Mouse (Mus musculus) CD8-positive naive resting alpha-beta T cell, adult 2 months (primary cell): ENCODE data around the gene Nol12.

Source experiments
- DNase-seq, 2 experiments: peaks; one replicate each; pipeline ENCODE4 v3.0.0; 2022; ENCODE audit warnings: low read depth in 2 of 2, low spot score in 2 of 2

Gene Nol12

DNA sequence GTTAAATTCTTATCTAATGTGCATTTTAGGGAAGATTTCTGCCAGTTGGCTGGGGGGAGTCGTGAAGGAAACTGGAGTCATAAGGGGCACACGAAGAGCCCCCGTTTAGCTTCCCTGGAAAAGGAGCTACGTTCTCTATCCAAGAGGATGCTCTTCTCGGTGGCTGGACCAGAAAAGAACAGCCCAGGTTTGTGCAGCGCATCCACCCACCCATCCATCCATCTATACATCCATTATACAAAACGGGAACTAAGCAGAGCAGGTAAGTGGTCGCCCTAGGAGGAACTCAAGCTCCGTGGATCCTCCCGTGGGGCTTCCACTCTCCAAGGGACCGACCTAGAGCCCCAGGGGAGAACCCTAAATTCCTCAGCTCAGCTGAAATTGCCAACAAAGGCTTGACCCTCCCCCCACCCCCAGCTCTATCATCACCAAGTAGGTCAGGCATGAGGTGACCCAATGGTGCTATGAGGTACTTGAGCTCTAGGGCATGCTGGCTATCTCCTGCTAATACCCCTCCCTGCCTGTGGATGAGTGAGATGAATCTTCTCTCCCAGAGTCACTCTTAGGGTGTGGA, 13.5 kb downstream of the Nol12 start:
- DNase-seq, result no peak

DNA sequence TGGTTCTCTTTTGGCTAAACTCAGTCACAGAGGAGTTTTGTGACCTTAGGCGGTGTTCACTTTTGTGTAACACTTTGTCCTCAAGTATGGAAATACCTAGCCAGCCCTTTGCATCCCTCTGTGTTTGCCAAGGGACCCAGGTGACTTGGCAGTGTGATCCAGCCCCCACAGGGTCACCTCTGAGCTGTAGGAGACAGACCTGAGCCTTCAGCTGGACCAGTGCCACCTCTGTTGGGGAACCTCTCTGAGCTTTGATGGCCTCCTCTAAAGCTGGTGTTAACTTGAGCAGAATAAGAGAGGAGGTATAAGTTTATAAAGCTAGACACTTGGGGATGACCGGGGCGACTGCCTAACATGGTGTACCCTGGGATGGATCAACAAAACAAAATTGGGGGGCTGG, 14.2 kb downstream of the Nol12 start:
- DNase-seq, result no peak

DNA sequence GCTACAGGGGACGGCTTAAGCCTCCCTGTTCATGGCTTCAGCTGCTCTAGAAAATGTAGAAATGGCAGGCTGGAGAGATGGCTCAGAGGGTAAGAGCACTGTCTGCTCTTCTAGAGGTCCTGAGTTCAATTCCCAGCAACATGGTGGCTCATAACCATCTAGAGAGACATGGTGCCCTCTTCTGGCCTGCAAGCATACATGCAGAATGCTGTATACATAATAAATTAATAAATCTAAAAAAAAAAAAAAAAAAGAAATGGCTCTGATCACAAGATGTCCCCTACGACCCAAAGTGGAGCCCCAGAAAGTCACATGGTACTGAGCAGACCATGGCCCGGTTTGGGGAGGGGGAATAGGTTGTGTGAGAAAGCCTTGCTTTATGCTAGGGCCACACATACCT, 20.9 kb downstream of the Nol12 start:
- no peak for DNase-seq

DNA sequence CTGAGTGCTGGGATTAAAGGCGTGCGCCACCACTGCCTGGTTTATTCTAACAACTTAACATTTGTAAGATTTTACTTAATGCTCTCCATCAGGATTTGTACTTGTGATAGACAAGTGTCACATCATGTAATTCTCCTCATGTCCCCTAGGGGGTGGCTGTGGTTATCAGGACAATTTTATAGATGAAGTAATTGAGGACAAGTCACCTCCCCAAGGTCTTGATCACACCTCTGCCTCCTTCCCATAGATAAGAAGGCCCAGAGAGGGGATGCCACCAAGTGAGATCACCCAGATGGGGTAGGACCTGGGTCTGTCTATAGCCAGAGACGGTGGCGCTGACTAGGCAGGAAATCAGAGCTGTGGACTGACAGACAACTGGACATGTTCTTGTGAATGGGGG, 21.6 kb downstream of the Nol12 start:
- peak in 1 of 2 experiments; percentile 21 for DNase-seq

DNA sequence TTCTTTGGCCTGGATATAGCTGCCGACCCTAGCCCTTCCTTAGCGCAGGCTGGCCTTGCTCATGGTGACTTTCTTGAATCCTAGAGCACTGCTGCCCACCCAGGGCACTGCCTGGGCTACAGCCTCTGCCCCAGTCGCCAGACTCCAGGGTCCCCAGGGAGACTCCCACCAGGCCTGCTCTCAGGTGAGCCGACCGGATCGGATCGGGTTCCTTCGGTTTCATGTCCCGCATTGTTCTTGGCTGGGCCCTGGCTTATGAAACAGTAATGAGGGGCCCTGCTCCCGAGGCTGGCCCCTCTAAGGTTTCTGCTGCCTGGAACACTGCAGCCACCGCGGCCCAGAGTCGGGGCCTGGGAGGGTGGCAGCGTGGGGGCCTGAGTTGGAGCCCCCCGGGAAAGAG, 22.3 kb downstream of the Nol12 start:
- no peak for DNase-seq

DNA sequence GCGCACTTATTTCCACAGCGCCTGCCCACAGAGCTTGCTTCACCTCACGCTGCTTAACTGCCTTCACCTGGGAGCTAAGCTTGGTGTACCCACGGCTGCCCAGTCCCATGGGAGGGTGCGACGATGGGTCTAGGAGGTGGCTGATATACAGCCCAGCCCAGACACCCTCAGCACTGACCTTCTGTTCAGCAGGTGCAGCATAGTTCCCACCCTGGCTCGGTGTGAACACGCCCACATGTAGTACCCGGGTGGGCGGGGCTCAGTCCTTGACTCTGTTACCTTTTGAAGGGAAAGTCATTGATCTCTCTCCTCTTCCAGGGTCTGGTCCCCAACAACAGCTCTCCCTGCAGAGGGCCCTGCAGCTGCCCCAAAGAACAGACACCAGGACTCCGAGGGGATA, 24.8 kb downstream of the Nol12 start:
- no peak for DNase-seq

DNA sequence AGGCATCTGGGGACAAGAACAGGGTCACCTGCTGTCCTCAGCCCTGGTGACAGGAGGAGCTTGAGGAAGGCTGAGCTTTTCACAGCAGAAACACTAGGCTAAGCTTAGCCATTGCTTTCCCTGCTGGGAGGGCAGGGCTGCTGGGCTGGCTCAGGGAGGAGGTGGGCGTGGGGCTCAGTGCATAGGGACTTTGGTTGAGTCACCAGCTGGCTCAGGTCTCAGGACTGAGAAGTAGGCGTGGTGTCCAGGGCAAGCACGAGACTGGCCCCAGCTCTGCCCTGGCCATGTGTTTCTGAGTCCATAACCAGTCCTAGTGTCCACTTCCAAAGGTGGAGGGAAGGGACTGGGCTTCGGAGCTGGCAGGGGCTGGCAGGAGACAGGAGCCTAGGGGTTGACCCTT, 25.4 kb downstream of the Nol12 start:
- no peak for DNase-seq

DNA sequence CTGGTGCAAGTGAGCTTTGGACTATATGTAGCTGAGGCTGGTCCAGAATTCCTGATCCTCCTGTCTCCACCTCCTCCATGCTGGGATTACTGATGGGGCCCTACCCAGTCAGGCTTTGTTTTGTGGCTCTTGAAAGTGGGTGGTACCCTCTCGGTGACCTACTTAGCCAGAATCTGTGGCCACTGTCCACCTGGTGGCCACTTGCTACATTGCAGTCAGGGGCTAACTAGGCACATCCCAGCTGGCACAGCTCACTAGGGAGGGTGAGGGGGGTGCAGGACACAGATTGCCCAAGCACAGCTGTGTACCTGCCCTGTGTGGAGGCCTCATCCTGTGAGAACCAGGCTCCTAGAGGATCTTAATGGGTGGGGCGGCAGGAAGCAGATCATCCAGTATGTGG, 28.2 kb downstream of the Nol12 start:
- DNase-seq, result peak in 1 of 2 experiments; percentile 24

DNA sequence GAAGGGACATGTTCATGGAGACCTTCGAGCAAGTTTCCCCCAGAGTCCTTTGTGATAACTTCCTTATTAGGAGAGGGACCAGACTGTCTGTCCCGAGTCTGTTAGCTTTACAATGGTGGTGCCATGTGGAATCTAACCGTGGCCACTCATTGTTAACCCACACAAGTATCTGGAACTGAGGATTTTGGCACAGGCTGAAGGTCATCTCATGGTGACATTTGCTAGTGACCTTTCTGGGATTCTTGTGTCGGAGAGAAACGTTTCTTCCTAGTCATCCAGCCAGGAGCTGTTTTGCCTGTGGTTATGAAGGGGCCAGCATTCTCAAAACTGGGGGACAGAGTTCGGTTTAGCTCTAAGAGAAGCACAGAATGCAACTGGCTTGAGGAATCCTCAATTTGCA, 36.9 kb downstream of the Nol12 start:
- DNase-seq, result no peak

DNA sequence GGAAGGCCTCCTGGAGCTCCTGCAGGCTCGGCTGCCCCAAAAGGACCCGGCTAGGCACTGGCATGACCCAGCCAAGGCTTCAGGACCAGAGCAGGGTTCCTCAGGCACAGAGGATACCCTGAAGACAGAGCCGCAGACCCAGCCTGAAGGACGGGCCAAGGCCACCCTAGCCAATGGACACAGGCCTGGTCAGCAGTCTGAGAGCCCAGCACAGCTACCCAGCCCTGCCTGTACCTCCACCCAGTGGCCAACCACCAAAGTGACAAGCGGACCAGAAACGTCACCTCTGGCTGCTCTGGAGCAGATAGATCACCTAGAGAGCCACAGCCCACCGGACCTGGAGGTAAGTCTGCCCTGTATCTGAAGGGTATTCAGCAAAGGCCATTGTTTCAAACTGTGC, 39.2 kb downstream of the Nol12 start:
- DNase-seq, result no peak

DNA sequence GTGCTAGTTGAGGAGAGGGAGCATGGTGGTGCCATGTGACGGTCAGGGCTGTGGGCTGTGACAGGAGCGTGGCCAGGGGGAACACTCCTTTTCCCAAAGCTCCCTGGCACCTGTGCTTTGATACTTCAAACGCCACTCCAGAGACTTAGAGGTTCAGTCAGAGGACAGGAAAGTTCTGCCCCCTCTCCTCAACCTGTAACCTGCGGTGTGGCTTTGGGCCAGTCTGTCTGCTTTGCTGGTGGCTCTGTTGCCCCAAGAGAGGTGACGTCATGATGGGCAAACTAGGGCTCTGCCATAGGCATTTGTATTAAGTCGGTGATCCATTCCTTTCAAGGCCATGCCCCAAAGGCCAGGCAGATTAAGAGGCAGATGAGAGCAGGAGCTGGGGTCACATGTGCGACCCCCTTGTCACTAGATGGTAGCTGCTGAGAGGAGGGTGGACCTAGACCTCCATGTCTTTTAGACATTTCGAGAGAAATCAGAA, 43.0 kb downstream of the Nol12 start:
- DNase-seq, result no peak

DNA sequence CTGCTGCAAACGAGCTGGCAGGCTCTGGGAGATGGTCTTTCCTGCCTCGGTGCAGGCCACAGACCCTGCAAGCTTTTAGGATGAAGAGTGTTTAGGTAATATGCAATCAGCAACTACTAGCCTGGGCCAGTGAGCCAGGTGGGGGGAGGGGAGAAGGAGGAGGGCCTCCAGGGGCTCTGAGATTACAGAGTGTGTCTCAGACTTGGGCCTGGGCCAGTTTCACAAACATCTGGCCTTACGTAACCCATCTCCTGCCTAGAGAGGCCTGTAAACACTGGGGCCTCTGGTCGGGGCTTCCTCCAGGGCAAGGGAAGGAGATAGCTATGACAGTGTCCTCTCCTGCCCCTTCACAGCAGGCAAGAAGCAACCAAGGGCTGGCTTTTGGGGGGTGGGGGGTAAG, 44.1 kb downstream of the Nol12 start:
- DNase-seq, result no peak

DNA sequence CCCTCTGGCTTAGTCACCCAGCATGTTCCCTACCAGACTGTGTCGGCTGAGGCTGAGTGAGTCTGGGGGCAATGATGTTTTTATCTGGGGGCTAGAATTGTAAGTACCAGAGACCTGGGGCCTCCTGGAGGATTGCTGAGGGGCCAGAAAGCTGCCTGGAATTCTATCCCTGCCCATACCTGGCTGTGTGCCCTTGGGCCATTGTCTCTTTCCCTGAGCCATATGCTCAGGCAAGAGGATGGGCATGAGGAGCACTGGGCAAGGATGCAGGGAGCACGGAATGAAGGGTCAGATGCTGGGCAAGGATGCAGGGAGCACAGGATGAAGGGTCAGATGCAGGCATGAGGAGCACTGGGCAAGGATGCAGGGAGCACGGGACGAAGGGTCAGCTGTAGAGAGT, 45.4 kb downstream of the Nol12 start:
- DNase-seq, result no peak

DNA sequence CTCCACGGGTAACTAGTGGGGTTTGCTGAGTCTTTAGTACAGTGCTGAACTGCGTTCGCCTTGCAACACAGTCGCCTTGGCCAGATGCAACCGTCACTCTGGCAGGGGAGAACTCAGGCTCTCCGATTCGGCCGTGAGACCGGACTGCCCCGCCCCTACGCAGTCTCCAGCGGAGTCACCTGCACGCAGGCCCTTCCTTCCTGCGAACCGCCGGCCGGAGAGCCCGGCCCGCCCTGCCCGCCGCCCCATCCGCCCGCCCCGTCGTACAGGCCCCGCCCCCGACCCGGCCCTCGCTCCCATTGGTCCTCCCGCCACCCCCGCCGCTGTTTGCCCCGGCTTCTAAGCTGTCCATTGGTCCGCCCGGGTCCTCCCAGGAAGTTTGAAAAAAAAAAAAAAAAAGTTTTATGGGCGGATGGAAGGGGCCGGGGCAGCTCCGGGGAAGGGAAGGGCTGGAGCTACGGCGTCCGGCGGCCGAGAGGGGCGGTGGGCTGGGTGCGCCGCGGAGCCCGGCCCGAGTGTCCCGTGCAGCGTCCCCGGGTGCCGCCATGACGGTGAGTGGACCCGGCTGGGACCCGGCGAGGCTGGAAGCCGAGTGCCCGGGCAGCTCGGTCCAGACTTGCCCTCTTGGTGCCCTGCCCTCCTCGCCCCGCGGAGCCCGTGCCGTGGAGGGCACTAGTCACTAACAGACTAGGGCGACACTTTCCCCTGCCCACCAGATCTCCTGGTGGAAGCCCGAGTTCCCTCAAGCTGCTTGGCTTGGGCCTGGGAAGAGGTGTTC, 48.1 kb downstream of the Nol12 start:
- DNase-seq, result peak; percentile 59 to 65

DNA sequence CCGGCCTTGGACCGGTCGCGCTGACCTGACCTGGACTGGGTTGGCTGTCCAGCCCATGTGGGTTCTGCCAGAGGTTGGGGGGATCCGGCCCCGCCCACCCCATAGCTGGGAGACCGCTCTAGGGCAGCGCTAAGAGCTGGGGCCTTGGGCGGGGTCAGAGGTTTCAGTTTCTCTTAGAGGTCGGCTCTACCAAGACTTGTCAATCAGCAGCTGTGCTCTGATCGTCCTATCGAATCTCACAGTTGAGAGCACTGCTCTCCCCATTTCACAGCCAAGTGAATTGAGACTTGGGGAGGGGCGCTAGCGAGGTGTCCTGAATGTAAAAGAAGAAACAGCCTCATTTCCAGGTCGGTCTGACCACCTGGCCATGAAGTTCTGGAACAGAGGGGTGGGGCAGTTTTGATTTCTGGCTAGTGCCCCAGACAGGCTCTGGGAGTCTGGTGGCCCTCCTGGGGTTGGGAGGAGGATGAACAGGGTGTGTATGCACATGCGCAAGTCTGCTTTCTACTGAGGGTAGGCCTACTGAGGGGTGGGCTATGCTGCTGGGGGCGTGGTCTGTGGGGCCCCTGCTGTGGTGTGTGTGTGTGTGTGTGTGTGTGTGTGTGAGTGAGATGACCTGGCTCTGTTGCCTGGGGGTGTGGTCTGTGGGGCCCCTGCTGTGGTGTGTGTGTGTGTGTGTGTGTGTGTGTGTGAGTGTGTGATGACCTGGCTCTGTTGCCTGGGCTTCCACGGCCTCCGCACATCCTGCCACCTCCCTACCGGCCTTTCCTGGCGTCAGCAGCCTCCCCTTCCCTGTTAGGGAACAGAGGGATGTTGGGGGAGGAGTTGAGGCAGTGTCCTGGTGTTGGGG, 48.9 kb downstream of the Nol12 start:
- peak; percentile 32 to 40 for DNase-seq

DNA sequence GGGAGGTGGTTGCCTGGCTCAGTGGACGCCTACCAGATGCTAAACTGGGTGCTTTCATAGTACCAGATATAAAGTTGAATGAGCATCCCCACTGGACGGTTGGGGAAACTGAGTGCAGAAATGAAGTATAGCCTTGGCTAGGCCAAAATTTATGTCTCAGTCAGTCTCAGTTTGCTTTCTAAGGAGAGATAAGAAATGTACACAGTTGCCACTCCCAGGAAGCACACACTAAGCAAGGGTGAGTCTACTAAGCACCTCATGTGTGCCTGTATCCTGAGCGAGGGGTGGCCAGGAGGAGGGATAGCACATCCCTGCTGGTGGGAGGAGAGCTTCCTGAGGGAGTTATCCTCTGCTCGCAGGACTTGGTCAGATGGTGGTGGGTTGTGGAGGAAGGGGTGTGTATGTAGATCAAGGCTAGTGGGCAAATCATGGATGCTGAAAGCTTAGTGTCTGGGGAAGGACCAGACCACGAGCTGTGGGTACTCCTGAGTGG, 49.6 kb downstream of the Nol12 start:
- no peak for DNase-seq

DNA sequence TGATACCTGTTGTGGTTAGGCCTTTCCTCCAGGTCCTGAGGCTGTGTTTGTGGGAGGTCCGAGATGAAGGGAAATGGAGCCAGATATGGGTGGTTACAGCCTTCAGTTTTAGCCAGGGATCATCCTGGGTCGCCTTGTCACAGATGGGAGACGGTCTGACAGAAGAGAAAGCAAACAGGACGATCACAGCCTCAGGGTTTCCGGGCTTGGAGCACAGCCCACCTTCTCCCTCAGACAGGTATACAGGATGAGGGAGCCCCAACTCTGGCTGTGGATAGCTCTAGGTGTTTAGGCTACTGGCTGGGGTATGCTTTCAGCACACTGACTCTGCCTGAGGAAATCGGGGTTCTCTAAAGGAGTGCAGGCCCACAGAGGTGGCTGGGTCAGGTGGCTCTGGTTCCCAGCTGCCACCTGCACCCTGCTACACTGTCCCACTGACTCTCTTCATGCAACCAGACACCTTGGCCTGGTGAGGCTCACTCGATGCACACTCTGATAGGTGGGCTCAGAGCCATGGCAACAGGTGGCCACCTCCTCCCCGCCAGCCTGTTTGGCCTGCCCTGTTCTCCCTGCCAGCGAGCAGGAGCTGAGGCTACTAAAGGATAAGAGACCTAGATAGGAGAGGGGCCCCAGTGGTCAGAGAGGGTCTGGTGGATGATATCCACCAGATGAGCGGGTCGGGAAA, 51.9 kb downstream of the Nol12 start:
- no peak for DNase-seq

DNA sequence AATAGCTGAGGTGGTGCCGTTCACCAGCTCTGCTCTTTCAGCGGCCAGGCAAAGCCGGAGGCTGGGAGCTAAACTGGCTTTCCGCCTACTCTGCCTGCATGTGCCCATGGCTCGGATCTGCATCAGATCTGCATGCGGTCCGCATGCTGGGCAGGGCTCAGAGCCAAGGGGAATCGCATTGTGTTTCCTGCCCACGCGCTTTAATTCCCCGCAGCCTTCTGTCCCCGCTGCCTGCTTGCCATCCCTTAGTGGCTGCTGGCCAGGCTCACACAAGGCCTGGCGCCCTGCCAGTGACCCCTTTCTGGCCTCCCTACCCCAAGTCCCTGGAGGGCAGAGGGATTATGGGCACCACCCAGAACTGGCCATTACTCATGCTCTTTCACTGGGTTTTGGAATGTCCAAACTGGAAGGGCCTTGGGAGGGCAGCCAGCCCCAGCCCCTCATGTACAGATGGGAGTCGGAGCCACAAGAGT, 53.8 kb downstream of the Nol12 start:
- no peak for DNase-seq

DNA sequence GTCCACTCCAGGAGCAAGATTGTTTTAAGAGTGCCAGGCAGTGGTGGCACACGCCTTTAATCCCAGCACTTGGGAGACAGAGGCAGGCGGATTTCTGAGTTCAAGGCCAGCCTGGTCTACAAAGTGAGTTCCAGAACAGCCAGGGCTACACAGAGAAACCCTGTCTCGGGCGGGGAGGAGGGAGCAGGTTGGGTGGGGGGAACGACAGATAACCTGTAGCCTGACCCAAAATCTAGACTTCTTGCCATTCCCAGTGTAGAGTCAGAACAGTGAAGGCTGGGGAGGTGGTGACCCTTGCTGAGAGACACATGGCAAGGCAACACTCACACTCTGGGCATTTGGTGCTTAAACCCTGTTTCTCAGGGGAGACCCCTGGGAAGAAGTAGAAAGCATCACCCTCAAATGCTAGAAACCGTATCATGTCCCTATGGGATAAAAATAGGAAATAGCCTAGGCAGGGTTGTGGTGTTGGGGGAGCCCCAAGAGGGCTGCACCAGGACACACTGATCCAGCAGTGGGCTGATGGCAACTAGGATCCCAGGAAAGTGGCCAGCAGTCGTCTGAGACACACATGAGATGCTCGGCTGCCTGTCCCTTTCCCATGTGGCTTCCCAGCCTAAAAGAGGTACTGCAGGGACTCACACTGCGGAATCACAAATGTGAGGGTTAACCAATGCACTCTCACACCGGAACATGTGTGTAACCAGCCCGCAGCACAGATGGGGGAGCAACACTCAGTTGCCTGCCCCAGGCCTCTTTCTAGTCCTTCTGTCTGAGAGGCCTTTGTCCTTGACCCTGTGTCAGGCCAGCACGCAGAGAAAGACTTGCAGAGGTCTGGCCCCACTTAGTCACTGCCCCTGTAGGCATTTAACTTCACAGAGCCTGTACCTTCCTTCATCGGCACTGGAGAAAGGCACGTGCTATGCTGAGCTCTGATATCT, 54.7 kb downstream of the Nol12 start:
- no peak for DNase-seq

DNA sequence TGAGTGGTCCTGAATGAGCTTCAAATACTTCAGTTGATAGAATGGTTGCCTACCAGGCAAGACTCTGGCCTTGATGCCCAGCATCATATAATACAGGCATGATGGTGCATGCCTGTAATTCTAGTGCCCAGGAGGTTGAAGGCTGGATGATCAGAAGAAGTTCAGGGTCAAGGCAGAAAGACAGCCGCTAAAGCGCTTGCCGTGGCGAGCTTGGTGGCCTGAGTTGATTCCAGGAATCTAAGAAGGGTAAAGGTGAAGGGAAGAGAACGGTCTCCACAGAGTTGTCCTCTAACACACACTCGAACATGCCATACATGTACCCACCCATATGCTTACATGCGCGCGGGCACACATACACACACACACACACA, 55.3 kb downstream of the Nol12 start:
- no peak for DNase-seq
